Mouse (Mus musculus) stomach, embryonic 14.5 days (tissue): ENCODE measurements around the gene Tnp2. TPM values are rescaled to one million over a fixed set of nuclear protein-coding genes. Genes with fewer than 3 reads are reported as not detected.

ENCODE experiments used
- ATAC-seq: fragments of 200-750 bp; cut with Nextera tagmentation; 2 replicates; pipeline ENCODE4 v1.8.0; 2017; ENCODE audit warnings: low read depth, moderate TSS enrichment; ENCODE audit not compliant: insufficient number of reproducible peaks, insufficient read depth, low FRiP score
- H3K27ac ChIP-seq: fragments of 300-500 bp; sonication (generic); 2 replicates; pipeline ENCODE4 v1.5.1; 2014; ENCODE audit warnings: mild to moderate bottlenecking, low read length, moderate library complexity, mixed read lengths
- H3K27me3 ChIP-seq: fragments of 300-500 bp; sonication (generic); 2 replicates; pipeline ENCODE4 v1.6.1; 2014; ENCODE audit warnings: low read length, control low read depth, mixed read lengths; ENCODE audit not compliant: control insufficient read depth, insufficient read depth
- H3K36me3 ChIP-seq: fragments of 300-500 bp; sonication (generic); 2 replicates; pipeline ENCODE4 v1.6.1; 2014; ENCODE audit warnings: mild to moderate bottlenecking, control low read depth, low read length, moderate library complexity, mixed read lengths; ENCODE audit not compliant: control insufficient read depth, insufficient read depth
- H3K4me1 ChIP-seq: fragments of 300-500 bp; sonication (generic); 2 replicates; pipeline ENCODE4 v1.6.1; 2014; ENCODE audit warnings: low read length, control low read depth, mixed read lengths; ENCODE audit not compliant: control insufficient read depth, insufficient read depth
- H3K4me2 ChIP-seq: fragments of 300-500 bp; sonication (generic); replicated peaks from 2 replicates; pipeline ENCODE4 v1.6.1; 2014; ENCODE audit warnings: low read depth, low read length, control low read depth
- H3K4me3 ChIP-seq: fragments of 300-500 bp; sonication (generic); 2 replicates; pipeline ENCODE4 v1.5.1; 2014; ENCODE audit warnings: low read depth, low read length, control low read depth
- H3K9ac ChIP-seq: fragments of 300-500 bp; sonication (generic); replicated peaks from 2 replicates; pipeline ENCODE4 v1.6.1; 2014; ENCODE audit warnings: low read depth, mild to moderate bottlenecking, control low read depth, low read length, moderate library complexity, mixed read lengths
- H3K9me3 ChIP-seq: fragments of 300-500 bp; sonication (generic); 2 replicates; pipeline ENCODE4 v1.6.1; 2016; ENCODE audit warnings: low read depth, low read length, control low read depth; ENCODE audit not compliant: control insufficient read depth
- WGBS: fragments of 180-500 bp; shearing (Covaris S2); extraction: QIAGEN DNeasy Blood & Tissue Kit; methylation state at CpG from one replicate; pipeline ENCODE4 v1.1.7; 2014; 5-methylcytosine and 5-hydroxymethylcytosine counted together
- polyA plus RNA-seq: library from polyadenylated mRNA; unstranded; fragments of >200 nt; fragmentation: Nextera tagmentation; extraction: Ambion mirVana; gene quantifications from 2 replicates; pipeline ENCODE4 v1.2.1, GENCODE M21; 2014

Gene Tnp2
- not detected in 2 replicates for polyA plus RNA-seq

DNA sequence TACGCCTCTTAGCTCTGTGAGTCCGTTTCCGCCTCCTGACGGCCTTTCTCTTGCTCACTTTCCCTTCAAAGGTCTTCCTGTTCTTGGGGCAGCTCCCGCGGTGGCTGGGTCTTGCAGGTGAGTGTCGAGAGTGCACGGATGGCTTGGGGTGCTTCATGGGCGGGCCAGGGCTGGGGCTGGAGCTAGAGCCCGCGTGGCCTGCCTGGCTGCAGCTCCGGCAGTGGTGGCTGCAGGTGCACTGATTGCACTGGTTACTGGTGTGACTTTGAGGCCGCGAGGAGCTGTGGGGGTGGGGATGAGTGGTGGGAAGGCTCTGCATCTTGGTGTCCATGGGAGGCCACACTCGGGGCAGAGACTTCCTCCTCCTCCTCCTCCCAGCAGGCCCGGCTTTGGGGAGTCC lies at the start of gene Tnp2:
Gene Tnp2 (minus strand): TSS at position 390 of the 400 bp plus-strand sequence.
- Histone ChIP-seq H3K9me3 (no peaks in the 10 kb centered on the region), H3K27ac (no peak within 1 kb of the TSS), H3K27me3 (no peaks in the 10 kb centered on the region), H3K9ac (no peak within 1 kb of the TSS), H3K36me3 (no peaks in the 10 kb centered on the region), H3K4me3 (no peak within 1 kb of the TSS), H3K4me1 (peaks cover 12% of the 10 kb centered on the region; the same call in 1 of the 2 replicates), H3K4me2 (no peak within 1 kb of the TSS)
- ATAC-seq = no peak
- WGBS = 56% methylated on average over 16 of the region's 16 CpGs

- Histone ChIP-seq H3K9ac (no peak overlapping the region; the same call in 1 of the 2 replicates), H3K36me3 (no peaks in the 10 kb centered on the region), H3K4me1 (peaks cover 7% of the 10 kb centered on the region), H3K27ac (no peak overlapping the region; the same call in 1 of the 2 replicates), H3K27me3 (no peaks in the 10 kb centered on the region), H3K4me3 (no peak overlapping the region), H3K9me3 (no peaks in the 10 kb centered on the region), H3K4me2 (no peak overlapping the region)
- no peak for ATAC-seq
- 79% methylated on average over 1 of the region's 1 CpGs for WGBS
These were observed 49.4 kb upstream of the Tnp2 start for GRCm38 (mm10) chr16:10837903-10838302.

DNA sequence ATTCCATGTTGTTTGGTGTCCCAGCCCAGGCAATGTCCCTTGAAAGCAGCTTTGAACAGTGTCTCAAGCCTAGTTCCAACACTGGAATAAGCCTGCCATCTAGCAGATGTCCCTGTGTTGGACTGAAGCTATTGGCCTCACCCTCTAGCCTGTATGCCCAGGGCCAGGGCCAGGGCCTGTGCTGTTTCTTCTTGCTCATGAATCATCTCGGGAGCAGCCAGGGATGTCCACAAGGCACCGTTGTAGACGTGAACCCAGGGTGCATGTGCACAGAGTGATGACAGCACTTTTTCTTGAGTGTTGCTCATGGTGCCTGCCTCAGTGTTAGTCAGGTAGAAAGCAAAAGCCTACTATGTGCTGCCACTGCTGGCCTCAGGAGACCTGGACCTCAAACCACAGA lies 48.8 kb upstream of the Tnp2 start:
- ATAC-seq = no peak
- H3K9ac ChIP-seq = no peak overlapping the region
- H3K4me1 ChIP-seq = peaks cover 7% of the 10 kb centered on the region
- no peaks in the 10 kb centered on the region for H3K9me3 ChIP-seq
- H3K4me3 ChIP-seq = no peak overlapping the region
- H3K36me3 ChIP-seq = no peaks in the 10 kb centered on the region
- H3K4me2 ChIP-seq = no peak overlapping the region
- H3K27me3 ChIP-seq = no peaks in the 10 kb centered on the region
- 82% methylated on average over 3 of the region's 3 CpGs for WGBS
- no peak overlapping the region for H3K27ac ChIP-seq

DNA sequence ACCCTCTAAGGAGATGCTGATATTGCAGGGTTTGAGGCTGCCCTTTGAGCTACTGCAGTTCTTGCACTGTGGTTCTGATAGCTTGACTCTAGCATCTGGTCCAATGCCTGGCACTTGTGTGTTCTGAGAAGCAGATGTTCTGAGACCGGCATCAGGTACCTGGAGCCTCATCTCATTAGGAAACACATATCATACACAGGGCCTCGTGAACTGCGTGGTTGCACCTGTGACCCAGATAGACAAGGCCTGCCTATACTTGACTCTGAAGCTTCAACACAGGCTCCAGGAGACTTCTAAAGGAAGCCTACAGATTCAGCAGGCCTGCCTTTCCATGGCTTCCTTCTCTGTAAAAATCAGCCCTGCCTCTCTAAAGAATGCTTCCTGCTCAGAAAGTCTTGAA lies 47.9 kb upstream of the Tnp2 start:
- Histone ChIP-seq H3K4me1 (peaks cover 7% of the 10 kb centered on the region), H3K27me3 (no peaks in the 10 kb centered on the region), H3K9ac (no peak overlapping the region), H3K36me3 (no peaks in the 10 kb centered on the region), H3K4me3 (no peak overlapping the region), H3K9me3 (no peaks in the 10 kb centered on the region), H3K4me2 (no peak overlapping the region), H3K27ac (no peak overlapping the region)
- WGBS = 92% methylated on average over 3 of the region's 3 CpGs
- ATAC-seq = no peak

- H3K36me3 ChIP-seq = no peaks in the 10 kb centered on the region
- H3K27me3 ChIP-seq = no peaks in the 10 kb centered on the region
- H3K9me3 ChIP-seq = no peaks in the 10 kb centered on the region
- peaks cover 7% of the 10 kb centered on the region for H3K4me1 ChIP-seq
- H3K4me3 ChIP-seq = peak within 1 kb of the TSS; percentile 72
- peak within 1 kb of the TSS; percentile 91; the same call in 1 of the 2 replicates for H3K27ac ChIP-seq
- H3K9ac ChIP-seq = peak within 1 kb of the TSS; percentile 67
- H3K4me2 ChIP-seq = peak within 1 kb of the TSS; percentile 68
- under 1% methylated on average over 69 of the region's 69 CpGs for WGBS
- peak; percentile 96 for ATAC-seq
These were observed 46.6 kb upstream of the Tnp2 start, which contains the start of gene Rmi2 for GRCm38 (mm10) chr16:10834911-10835587. TSS of gene Rmi2 (plus strand) at chr16:10835059.

DNA sequence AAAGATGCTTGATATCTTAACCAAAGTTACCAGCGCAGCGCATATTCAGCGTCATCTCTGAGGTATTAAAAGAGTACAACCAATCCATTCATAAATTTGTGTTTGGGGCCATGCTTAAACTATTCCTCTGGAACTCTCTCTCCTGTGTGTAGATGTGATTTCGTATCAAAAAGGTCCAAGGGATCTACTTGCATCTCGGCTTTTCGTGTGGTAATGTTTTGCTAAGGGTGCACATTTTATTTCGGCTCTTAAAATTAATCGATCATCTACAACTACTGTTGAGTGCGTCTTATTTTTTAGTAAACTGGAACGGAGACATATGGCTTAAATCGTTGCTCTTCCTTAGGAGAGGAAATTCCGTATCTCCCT lies 46.1 kb upstream of the Tnp2 start:
- Histone ChIP-seq H3K4me1 (peaks cover 7% of the 10 kb centered on the region), H3K9me3 (no peaks in the 10 kb centered on the region), H3K9ac (peak overlapping the region; percentile 67; the same call in 1 of the 2 replicates), H3K36me3 (no peaks in the 10 kb centered on the region), H3K27me3 (no peaks in the 10 kb centered on the region), H3K4me2 (peak overlapping the region; percentile 68), H3K4me3 (peak overlapping the region; percentile 72), H3K27ac (no peak overlapping the region)
- 5% methylated on average over 12 of the region's 12 CpGs for WGBS
- ATAC-seq = no peak

GRCm38 (mm10) chr16:10828461-10828805 lies 40.0 kb upstream of the Tnp2 start:
- no peaks in the 10 kb centered on the region for H3K4me1 ChIP-seq
- no peak overlapping the region for H3K27ac ChIP-seq
- H3K9ac ChIP-seq = no peak overlapping the region
- ATAC-seq = no peak
- WGBS = 81% methylated on average over 4 of the region's 4 CpGs
- H3K36me3 ChIP-seq = no peaks in the 10 kb centered on the region
- H3K4me2 ChIP-seq = no peak overlapping the region
- no peak overlapping the region for H3K4me3 ChIP-seq
- no peaks in the 10 kb centered on the region for H3K9me3 ChIP-seq
- H3K27me3 ChIP-seq = no peaks in the 10 kb centered on the region

- Histone ChIP-seq H3K9me3 (no peaks in the 10 kb centered on the region), H3K4me1 (no peaks in the 10 kb centered on the region), H3K27ac (no peak overlapping the region), H3K9ac (no peak overlapping the region), H3K36me3 (no peaks in the 10 kb centered on the region), H3K27me3 (no peaks in the 10 kb centered on the region), H3K4me3 (no peak overlapping the region), H3K4me2 (no peak overlapping the region)
- WGBS = 82% methylated on average over 7 of the region's 7 CpGs
- no peak for ATAC-seq
These were observed 39.5 kb upstream of the Tnp2 start for GRCm38 (mm10) chr16:10827766-10828460.
